Mouse (Mus musculus) central nervous system, embryonic 14 days (tissue): Measurements from ENCODE around the gene Ruvbl2. TPM values are rescaled to one million over a fixed set of nuclear protein-coding genes. Genes with fewer than 3 reads are reported as not detected.

Experiments used
- polyA plus RNA-seq: library from polyadenylated mRNA; depleted of rRNA; stranded (reverse); fragments of >200 nt; gene quantifications from 2 replicates; pipeline ENCODE4 v1.2.3, GENCODE M21; 2012; rRNA removed

Ruvbl2 gene
- 139 and 159 TPM in 2 replicates for polyA plus RNA-seq

GRCm38 (mm10) chr7:45437521-45438276, at the start of gene Ruvbl2:
Gene Ruvbl2 (minus strand): TSS chr7:45438096.

GRCm38 (mm10) chr7:45486761-45487415, 49.0 kb upstream of the Ruvbl2 start, which contains the start of gene Gm45808:
Gene Gm45808 (minus strand): TSS chr7:45486811.

GRCm38 (mm10) chr7:45481374-45481927, 43.6 kb upstream of the Ruvbl2 start, which contains the start of gene Tulp2:
Gene Tulp2 (plus strand): TSS chr7:45481877.

GRCm38 (mm10) chr7:45466283-45467089, 28.6 kb upstream of the Ruvbl2 start, which contains the start of gene Bax:
Gene Bax (minus strand): TSS chr7:45466898.

GRCm38 (mm10) chr7:45459564-45460140, 21.8 kb upstream of the Ruvbl2 start, which contains the start of gene Ftl1:
Gene Ftl1 (minus strand): TSS chr7:45459884.

GRCm38 (mm10) chr7:45434203-45435015, 3.5 kb downstream of the Ruvbl2 start, which contains the start of gene Gys1:
Gene Gys1 (plus strand): TSS chr7:45434844.

GRCm38 (mm10) chr7:45420615-45420919, 17.3 kb downstream of the Ruvbl2 start, which contains the start of gene Lhb:
Gene Lhb (plus strand): TSS chr7:45420820.

GRCm38 (mm10) chr7:45413113-45413863, 24.6 kb downstream of the Ruvbl2 start, which contains the start of gene Ntf5:
Gene Ntf5 (plus strand): TSS chr7:45413695.

GRCm38 (mm10) chr7:45405091-45406075, 32.5 kb downstream of the Ruvbl2 start, which contains the start of gene Kcna7:
Gene Kcna7 (plus strand): TSS chr7:45405653.

GRCm38 (mm10) chr7:45395578-45396336, 42.1 kb downstream of the Ruvbl2 start, which contains the start of gene Snrnp70:
Gene Snrnp70 (minus strand): TSS chr7:45395742.

Other genes starting within 250 kb of the Ruvbl2 start
- gene Ccdc155, start 233.2 kb downstream of the Ruvbl2 start, polyA plus RNA-seq: 0.88 and 1.1 TPM in 2 replicates
- 2.0 and 3.2 TPM in 2 replicates for gene Dkkl1, start 225.9 kb downstream of the Ruvbl2 start, polyA plus RNA-seq
- 257 and 271 TPM in 2 replicates for gene Tead2, start 222.3 kb downstream of the Ruvbl2 start, polyA plus RNA-seq
- 1.6 and 1.8 TPM in 2 replicates for gene Cd37, start 199.0 kb downstream of the Ruvbl2 start, polyA plus RNA-seq
- 0.61 and 0.96 TPM in 2 replicates for gene Slc6a16, start 197.0 kb downstream of the Ruvbl2 start, polyA plus RNA-seq
- gene Slc6a21, start 160.6 kb downstream of the Ruvbl2 start, polyA plus RNA-seq: not detected in 2 replicates
- gene Trpm4, start 104.3 kb downstream of the Ruvbl2 start, polyA plus RNA-seq: 16.8 and 23.9 TPM in 2 replicates
- gene Hrc, start 102.8 kb downstream of the Ruvbl2 start, polyA plus RNA-seq: 1.1 and 3.8 TPM in 2 replicates
- gene Ppfia3, start 71.1 kb downstream of the Ruvbl2 start, polyA plus RNA-seq: 44.2 and 45.9 TPM in 2 replicates
- gene Lin7b, start 67.5 kb downstream of the Ruvbl2 start, polyA plus RNA-seq: 14.4 and 15.8 TPM in 2 replicates
- 864 and 911 TPM in 2 replicates for gene Snrnp70, start 42.4 kb downstream of the Ruvbl2 start, polyA plus RNA-seq
- not detected in 2 replicates for gene Kcna7, start 32.4 kb downstream of the Ruvbl2 start, polyA plus RNA-seq
- gene Ntf5, start 24.4 kb downstream of the Ruvbl2 start, polyA plus RNA-seq: 0.10 and 0.91 TPM in 2 replicates
- 1.1 and 1.3 TPM in 2 replicates for gene Lhb, start 17.3 kb downstream of the Ruvbl2 start, polyA plus RNA-seq
- 22.6 and 27.0 TPM in 2 replicates for gene Gys1, start 3.3 kb downstream of the Ruvbl2 start, polyA plus RNA-seq
- 1,642 and 1,691 TPM in 2 replicates for gene Ftl1, start 21.8 kb upstream of the Ruvbl2 start, polyA plus RNA-seq
- 196 and 200 TPM in 2 replicates for gene Bax, start 28.8 kb upstream of the Ruvbl2 start, polyA plus RNA-seq
- 0.12 and 0.45 TPM in 2 replicates for gene Tulp2, start 43.8 kb upstream of the Ruvbl2 start, polyA plus RNA-seq
- gene Gm45808, start 48.7 kb upstream of the Ruvbl2 start, polyA plus RNA-seq: 0.16 TPM in 1 of 2 replicates, not detected in the other
- gene Dhdh, start 50.7 kb upstream of the Ruvbl2 start, polyA plus RNA-seq: 2.2 and 2.7 TPM in 2 replicates
- 104 and 148 TPM in 2 replicates for gene Nucb1, start 72.3 kb upstream of the Ruvbl2 start, polyA plus RNA-seq
- 15.9 and 19.8 TPM in 2 replicates for gene Ppp1r15a, start 88.2 kb upstream of the Ruvbl2 start, polyA plus RNA-seq
- gene Plekha4, start 88.2 kb upstream of the Ruvbl2 start, polyA plus RNA-seq: 3.1 and 9.6 TPM in 2 replicates
- gene Hsd17b14, start 116.8 kb upstream of the Ruvbl2 start, polyA plus RNA-seq: 0.33 and 0.73 TPM in 2 replicates
- 31.0 and 38.8 TPM in 2 replicates for gene Bcat2, start 132.1 kb upstream of the Ruvbl2 start, polyA plus RNA-seq
- 0.23 TPM in 1 of 2 replicates, not detected in the other for gene Fgf21, start 177.4 kb upstream of the Ruvbl2 start, polyA plus RNA-seq
- gene Fut1, start 179.2 kb upstream of the Ruvbl2 start, polyA plus RNA-seq: 0.02 and 0.43 TPM in 2 replicates
- gene Izumo1, start 183.7 kb upstream of the Ruvbl2 start, polyA plus RNA-seq: 0.14 and 0.28 TPM in 2 replicates
- gene Rasip1, start 189.4 kb upstream of the Ruvbl2 start, polyA plus RNA-seq: 12.3 and 14.3 TPM in 2 replicates
- 3.5 and 7.4 TPM in 2 replicates for gene Mamstr, start 201.9 kb upstream of the Ruvbl2 start, polyA plus RNA-seq
- gene Fut2, start 228.3 kb upstream of the Ruvbl2 start, polyA plus RNA-seq: 0.06 and 0.24 TPM in 2 replicates
- gene Ntn5, start 245.9 kb upstream of the Ruvbl2 start, polyA plus RNA-seq: 2.0 and 3.1 TPM in 2 replicates